Mouse (Mus musculus): ENCODE measurements around the gene Cym.

The Cym gene

GRCm38 (mm10) chr3:107162741-107163140 is 58.8 kb downstream of the Cym start:
- DNase-seq (ENCODE audit: low spot score in 2 of 2): no peak
